Mouse (Mus musculus): Measurements from ENCODE around the gene Ripor3. TPM values are rescaled to one million over a fixed set of nuclear protein-coding genes. Genes with fewer than 3 reads are reported as not detected.
"Not testable (repeated sequence)": the region's sequence is repeated elsewhere in the genome, so short reads cannot be mapped to it uniquely, and the experiment has no call there.

Gene Ripor3
- 3.0 and 3.2 TPM in 2 replicates for polyA plus RNA-seq (2015; fragmentation: Nextera tagmentation; extraction: Ambion mirVana)

- peak; percentile 87 for DNase-seq (ENCODE audit: low spot score)
- H3K27me3 ChIP-seq (ENCODE audit: control insufficient read depth, insufficient read depth, low read length) = no peaks in the 10 kb centered on the region
- ATAC-seq (ENCODE audit: low FRiP score, low TSS enrichment) = peak; percentile 53
- no peak within 1 kb of the TSS for H3K4me3 ChIP-seq (ENCODE audit: low read depth, low read length)
- 45% methylated on average over 9 of the region's 9 CpGs for WGBS
- H3K9ac ChIP-seq (ENCODE audit: low read length) = no peak within 1 kb of the TSS
- peak; percentile 83 for TF ChIP-seq CTCF (IDR thresholded peaks at IDR 0.05; ENCODE audit: low read depth)
- TF ChIP-seq EP300 (optimal IDR thresholded peaks at IDR 0.05) = no peak
- H3K36me3 ChIP-seq (ENCODE audit: control insufficient read depth, insufficient read depth, low read length) = no peaks in the 10 kb centered on the region
- no peaks in the 10 kb centered on the region for H3K9me3 ChIP-seq (ENCODE audit: control insufficient read depth, low read length)
- no peak within 1 kb of the TSS for H3K4me2 ChIP-seq (replicated peaks; ENCODE audit: low read depth)
- H3K27ac ChIP-seq (replicated peaks) = no peak within 1 kb of the TSS
- no peaks in the 10 kb centered on the region for H3K4me1 ChIP-seq (replicated peaks; ENCODE audit: control insufficient read depth, insufficient read depth)
Measured at GRCm38 (mm10) chr2:168009936-168010668, at the start of gene Ripor3. Gene Ripor3, minus strand, starts transcription at chr2:168010618.

GRCm38 (mm10) chr2:168059200-168059790, 48.9 kb upstream of the Ripor3 start:
- Histone ChIP-seq H3K27ac (replicated peaks) (no peak overlapping the region), H3K27me3 (ENCODE audit: control insufficient read depth, insufficient read depth, low read length) (no peaks in the 10 kb centered on the region), H3K4me2 (replicated peaks; ENCODE audit: low read depth) (no peak overlapping the region), H3K4me1 (replicated peaks; ENCODE audit: control insufficient read depth, insufficient read depth) (no peaks in the 10 kb centered on the region), H3K9ac (ENCODE audit: low read length) (no peak overlapping the region), H3K9me3 (ENCODE audit: control insufficient read depth, low read length) (no peaks in the 10 kb centered on the region), H3K4me3 (ENCODE audit: low read depth, low read length) (no peak overlapping the region), H3K36me3 (ENCODE audit: control insufficient read depth, insufficient read depth, low read length) (no peaks in the 10 kb centered on the region)
- DNase-seq (ENCODE audit: low spot score) (peak; percentile 41), ATAC-seq (ENCODE audit: low FRiP score, low TSS enrichment) (peak; percentile 40; the same call in 1 of the 2 replicates)
- peak; percentile 61 for TF ChIP-seq CTCF (IDR thresholded peaks at IDR 0.05; ENCODE audit: low read depth)
- TF ChIP-seq EP300 (optimal IDR thresholded peaks at IDR 0.05) = no peak
- WGBS = 73% methylated on average over 6 of the region's 6 CpGs

- no peaks in the 10 kb centered on the region for H3K9me3 ChIP-seq (ENCODE audit: control insufficient read depth, low read length)
- TF ChIP-seq EP300 (optimal IDR thresholded peaks at IDR 0.05) (no peak), CTCF (IDR thresholded peaks at IDR 0.05; ENCODE audit: low read depth) (no peak)
- H3K9ac ChIP-seq (ENCODE audit: low read length) = no peak overlapping the region
- 26% methylated on average over 13 of the region's 13 CpGs for WGBS
- no peak overlapping the region for H3K27ac ChIP-seq (replicated peaks)
- H3K27me3 ChIP-seq (ENCODE audit: control insufficient read depth, insufficient read depth, low read length) = no peaks in the 10 kb centered on the region
- H3K4me1 ChIP-seq (replicated peaks; ENCODE audit: control insufficient read depth, insufficient read depth) = no peaks in the 10 kb centered on the region
- peak; percentile 53 for ATAC-seq (ENCODE audit: low FRiP score, low TSS enrichment)
- no peaks in the 10 kb centered on the region for H3K36me3 ChIP-seq (ENCODE audit: control insufficient read depth, insufficient read depth, low read length)
- no peak overlapping the region for H3K4me2 ChIP-seq (replicated peaks; ENCODE audit: low read depth)
- H3K4me3 ChIP-seq (ENCODE audit: low read depth, low read length) = no peak overlapping the region
- no peak for DNase-seq (ENCODE audit: low spot score)
Measured at GRCm38 (mm10) chr2:168058488-168059199, 48.2 kb upstream of the Ripor3 start.

- not testable (repeated sequence) for H3K27ac ChIP-seq (replicated peaks); H3K4me2 ChIP-seq (replicated peaks; ENCODE audit: low read depth); H3K27me3 ChIP-seq (ENCODE audit: control insufficient read depth, insufficient read depth, low read length); H3K9ac ChIP-seq (ENCODE audit: low read length); H3K9me3 ChIP-seq (ENCODE audit: control insufficient read depth, low read length); H3K36me3 ChIP-seq (ENCODE audit: control insufficient read depth, insufficient read depth, low read length); H3K4me1 ChIP-seq (replicated peaks; ENCODE audit: control insufficient read depth, insufficient read depth); DNase-seq (ENCODE audit: low spot score); H3K4me3 ChIP-seq (ENCODE audit: low read depth, low read length); ATAC-seq (ENCODE audit: low FRiP score, low TSS enrichment)
- WGBS = 79% methylated on average over 2 of the region's 2 CpGs
Measured at GRCm38 (mm10) chr2:168057876-168058275, 47.5 kb upstream of the Ripor3 start.

GRCm38 (mm10) chr2:168056666-168056933, 46.2 kb upstream of the Ripor3 start:
- H3K27me3 ChIP-seq (ENCODE audit: control insufficient read depth, insufficient read depth, low read length) = no peaks in the 10 kb centered on the region
- no peak overlapping the region for H3K4me3 ChIP-seq (ENCODE audit: low read depth, low read length)
- H3K9me3 ChIP-seq (ENCODE audit: control insufficient read depth, low read length) = no peaks in the 10 kb centered on the region
- TF ChIP-seq EP300 (optimal IDR thresholded peaks at IDR 0.05) (no peak), CTCF (IDR thresholded peaks at IDR 0.05; ENCODE audit: low read depth) (no peak)
- H3K36me3 ChIP-seq (ENCODE audit: control insufficient read depth, insufficient read depth, low read length) = no peaks in the 10 kb centered on the region
- ATAC-seq (ENCODE audit: low FRiP score, low TSS enrichment) = no peak
- no peak for DNase-seq (ENCODE audit: low spot score)
- H3K9ac ChIP-seq (ENCODE audit: low read length) = no peak overlapping the region
- no peak overlapping the region for H3K4me2 ChIP-seq (replicated peaks; ENCODE audit: low read depth)
- 47% methylated on average over 8 of the region's 8 CpGs for WGBS
- H3K4me1 ChIP-seq (replicated peaks; ENCODE audit: control insufficient read depth, insufficient read depth) = no peaks in the 10 kb centered on the region
- H3K27ac ChIP-seq (replicated peaks) = no peak overlapping the region

All from stomach, postnatal 0 days (tissue).